Mouse (Mus musculus): Measurements from ENCODE around the gene Filip1.

Filip1 gene

DNA sequence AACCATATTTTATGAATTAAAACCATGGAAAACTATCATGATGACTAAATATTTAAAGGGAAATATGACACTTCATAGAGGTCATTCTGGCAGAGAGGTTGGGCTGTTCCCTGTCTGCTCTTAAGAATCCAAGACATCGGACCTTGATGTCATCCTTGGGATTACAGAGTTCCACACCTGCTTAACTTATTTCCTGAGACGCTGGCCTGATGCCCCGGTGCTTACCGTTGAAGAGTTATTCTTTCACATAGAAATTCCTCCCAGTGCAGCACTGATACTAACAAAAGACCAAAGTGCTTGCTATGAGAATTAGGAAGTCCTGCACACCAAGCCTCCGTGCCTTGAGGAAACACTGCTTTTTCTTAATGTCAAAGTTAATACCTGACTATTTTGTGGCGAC, 62.6 kb downstream of the Filip1 start:
- no peak for DNase-seq (ENCODE audit: low read depth, low spot score)

DNA sequence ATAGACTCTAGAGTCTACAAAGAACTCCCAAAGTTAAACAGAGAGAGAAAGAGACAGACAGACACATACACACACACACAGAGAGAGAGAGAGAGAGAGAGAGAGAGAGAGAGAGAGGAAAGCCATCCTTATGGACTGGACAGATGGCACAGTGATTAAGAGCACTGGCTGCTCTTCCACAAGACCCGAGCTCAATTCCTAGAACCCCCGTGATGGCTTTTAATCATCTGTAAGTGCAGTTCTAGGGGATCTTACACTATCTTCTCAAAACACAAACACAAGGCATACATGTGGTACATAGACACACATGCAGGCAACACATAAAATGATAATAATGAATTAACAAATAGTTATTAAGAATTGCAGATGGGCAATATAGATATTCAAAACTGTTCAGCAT, 64.3 kb downstream of the Filip1 start:
- no peak for DNase-seq (ENCODE audit: low read depth, low spot score)

- no peak for DNase-seq (ENCODE audit: low read depth, low spot score)
Observed at GRCm38 (mm10) chr9:79947973-79948372, 64.7 kb downstream of the Filip1 start.

DNA sequence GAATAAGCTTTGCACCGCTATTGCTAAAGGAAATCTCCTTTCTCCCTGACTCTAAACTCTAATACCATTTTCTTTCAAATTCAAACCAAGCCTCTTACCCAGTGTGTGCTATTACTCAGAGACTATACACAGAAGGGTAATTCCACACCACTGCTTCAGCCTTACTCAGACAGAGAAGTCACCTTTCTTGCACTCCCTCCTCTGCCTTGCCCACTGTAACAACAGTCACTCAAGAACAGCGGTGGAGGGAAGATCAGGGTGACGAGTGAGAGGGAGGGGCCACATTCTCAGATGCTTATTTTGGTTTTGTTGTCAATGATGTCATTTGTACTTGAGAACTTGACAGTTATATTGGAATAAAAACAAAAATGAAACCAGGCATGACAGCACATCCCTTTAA, 65.2 kb downstream of the Filip1 start:
- DNase-seq (ENCODE audit: low read depth, low spot score), result no peak

GRCm38 (mm10) chr9:79944872-79945271, 67.8 kb downstream of the Filip1 start:
- DNase-seq (ENCODE audit: low read depth, low spot score), result no peak

GRCm38 (mm10) chr9:79943986-79944385, 68.7 kb downstream of the Filip1 start:
- no peak for DNase-seq (ENCODE audit: low read depth, low spot score)

DNA sequence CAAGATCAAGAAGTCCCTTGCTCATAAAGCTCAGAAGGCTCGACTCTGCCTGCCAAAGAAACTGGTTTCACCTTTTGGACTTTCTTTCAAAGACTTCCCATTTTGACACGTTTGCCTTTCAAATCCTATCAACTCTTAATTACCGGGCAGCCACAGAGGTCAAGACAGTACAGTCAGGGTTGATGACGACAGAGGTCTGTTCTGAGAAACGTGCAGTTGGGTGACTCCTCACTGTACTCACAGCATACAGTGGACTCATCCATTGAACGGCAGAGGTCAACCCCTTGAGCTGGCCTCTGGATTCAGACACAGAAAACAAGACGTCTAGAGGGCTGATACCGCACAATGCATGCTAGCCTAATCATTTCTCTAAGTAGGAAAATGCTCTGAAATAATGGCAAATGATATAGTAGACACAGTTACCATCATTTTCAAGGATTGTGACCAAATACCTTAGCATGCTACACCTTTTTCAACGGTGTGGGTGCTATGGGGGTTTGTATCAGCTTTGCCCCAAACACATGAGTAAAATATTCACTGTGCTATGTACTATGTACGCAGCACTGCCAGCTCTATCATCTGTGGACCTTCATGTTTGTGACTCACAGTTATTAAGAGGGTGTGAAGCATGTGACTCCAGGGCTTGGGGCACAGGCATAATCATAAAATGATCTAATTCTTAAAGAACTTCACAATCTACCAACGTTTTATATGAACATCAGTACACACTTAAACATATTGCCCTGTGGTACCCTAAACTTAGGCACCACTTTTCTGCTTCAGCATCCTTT, 74.0 kb downstream of the Filip1 start:
- DNase-seq (ENCODE audit: low read depth, low spot score), result no peak

DNA sequence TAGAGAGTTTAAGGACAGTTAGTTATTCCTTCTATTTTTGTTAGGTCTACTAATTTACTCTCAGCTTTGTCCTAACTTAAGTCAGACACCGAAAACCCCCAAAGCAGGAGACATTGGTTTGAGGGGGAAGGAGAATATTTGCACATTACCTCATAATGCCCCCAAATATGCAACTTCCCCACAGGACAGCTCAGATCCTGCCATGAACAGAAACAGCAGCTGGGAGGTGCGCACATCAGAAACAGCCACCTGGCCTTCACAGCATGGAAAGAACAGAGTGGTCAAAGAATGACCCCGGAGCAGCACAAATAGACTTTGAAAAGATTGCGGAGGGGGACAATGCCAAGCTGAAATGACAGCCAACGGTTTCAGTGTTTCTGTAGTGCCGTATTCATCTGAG, 75.1 kb downstream of the Filip1 start:
- no peak for DNase-seq (ENCODE audit: low read depth, low spot score)

- DNase-seq (ENCODE audit: low read depth, low spot score), result no peak
Observed at GRCm38 (mm10) chr9:79932578-79932977, 80.1 kb downstream of the Filip1 start.

- no peak for DNase-seq (ENCODE audit: low read depth, low spot score)
Observed at GRCm38 (mm10) chr9:79928092-79928491, 84.6 kb downstream of the Filip1 start.

GRCm38 (mm10) chr9:79927156-79927870, 85.3 kb downstream of the Filip1 start:
- DNase-seq (ENCODE audit: low read depth, low spot score), result no peak

- no peak for DNase-seq (ENCODE audit: low read depth, low spot score)
Observed at GRCm38 (mm10) chr9:79926464-79927155, 86.0 kb downstream of the Filip1 start.

DNA sequence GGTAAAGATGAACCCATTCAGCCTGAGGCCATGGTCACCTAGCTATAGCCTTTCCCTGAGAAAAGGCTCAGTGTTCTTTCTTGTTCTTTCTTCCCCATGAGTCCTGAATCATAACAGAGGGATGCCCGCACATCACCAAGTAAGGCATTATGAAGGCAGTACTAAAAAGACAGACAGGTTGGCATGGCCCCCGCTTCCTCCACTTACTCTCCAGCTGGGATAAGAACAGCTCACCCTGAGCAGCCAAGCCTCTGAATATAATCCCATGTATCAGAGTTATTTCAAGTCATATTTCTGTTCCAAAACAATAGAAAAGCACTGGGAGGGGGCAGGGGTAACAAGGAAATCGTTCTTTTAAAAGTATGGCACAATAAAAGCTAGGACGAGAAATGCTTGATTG, 86.7 kb downstream of the Filip1 start:
- DNase-seq (ENCODE audit: low read depth, low spot score), result no peak

DNA sequence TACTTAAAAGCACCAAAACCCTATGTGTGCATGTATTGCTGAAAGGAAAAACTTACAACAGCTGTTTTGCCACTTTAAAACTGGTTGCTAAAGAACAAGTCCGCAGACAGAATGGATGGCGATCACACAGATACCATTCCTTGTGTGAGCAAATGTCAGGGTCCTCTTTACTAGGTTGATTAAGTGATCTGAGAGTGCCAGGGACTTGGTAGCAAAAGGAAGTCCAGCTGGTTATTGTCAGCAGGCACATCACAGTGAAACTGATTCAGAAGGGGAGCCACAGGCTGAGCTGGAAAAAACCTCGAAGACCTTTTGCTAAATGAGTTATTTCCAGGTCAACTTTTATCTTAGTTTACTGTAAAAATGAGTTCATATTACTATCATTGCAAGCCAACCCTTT, 89.4 kb downstream of the Filip1 start:
- DNase-seq (ENCODE audit: low read depth, low spot score), result no peak

DNA sequence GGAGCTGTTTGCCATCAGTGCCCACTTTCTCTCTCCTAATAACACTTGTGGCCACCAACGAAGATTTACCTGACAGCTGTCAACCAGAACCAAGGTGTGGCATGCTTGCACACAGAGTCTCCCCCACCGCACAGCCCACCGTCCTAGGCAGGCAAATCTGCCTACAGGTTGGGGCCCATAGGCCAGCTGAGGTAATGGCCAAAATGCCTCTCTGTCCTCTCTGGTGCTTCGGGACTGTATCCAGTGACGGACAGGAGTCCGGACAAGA, 90.2 kb downstream of the Filip1 start:
- no peak for DNase-seq (ENCODE audit: low read depth, low spot score)

- no peak for DNase-seq (ENCODE audit: low read depth, low spot score)
Observed at GRCm38 (mm10) chr9:79921701-79922492, 90.8 kb downstream of the Filip1 start.

GRCm38 (mm10) chr9:79920540-79920933, 92.1 kb downstream of the Filip1 start:
- DNase-seq (ENCODE audit: low read depth, low spot score), result no peak

DNA sequence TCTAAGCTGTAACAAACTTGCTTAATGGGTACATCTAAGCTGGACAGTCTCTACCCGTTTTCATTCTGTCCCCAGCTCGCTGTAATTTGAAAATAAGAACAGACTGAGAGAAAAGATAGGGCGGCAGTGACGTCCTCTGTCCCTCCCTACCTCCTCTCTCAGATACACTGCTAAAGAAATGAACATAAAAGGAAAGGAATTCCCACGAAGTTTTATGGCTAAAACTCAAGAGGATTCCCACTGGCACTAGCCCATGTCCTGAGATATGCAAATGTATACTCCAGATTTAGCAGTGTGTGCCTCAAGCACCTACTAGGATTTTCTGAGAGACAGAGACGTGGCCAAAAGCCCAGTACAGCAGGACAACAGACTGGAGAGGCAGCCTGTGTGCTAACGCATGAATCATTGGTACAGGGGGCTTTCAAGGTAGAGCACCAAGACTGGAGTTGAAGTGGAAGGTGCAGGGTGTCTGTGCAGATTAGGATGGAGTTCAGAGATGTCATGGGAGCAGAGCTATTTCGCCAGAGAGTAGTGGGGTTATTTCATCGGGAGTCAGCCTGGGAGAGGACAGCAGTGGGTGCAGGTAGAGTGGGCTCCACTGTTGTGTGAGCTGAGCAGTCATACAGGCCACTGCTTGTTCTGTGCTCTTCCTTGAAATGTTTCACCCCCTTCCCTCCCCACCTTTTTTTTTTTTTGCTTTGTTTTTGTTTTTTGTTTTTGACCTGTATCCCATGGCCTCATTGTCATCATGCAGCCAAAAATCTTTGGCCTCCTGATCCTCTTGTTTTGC, 92.7 kb downstream of the Filip1 start:
- no peak for DNase-seq (ENCODE audit: low read depth, low spot score)

- no peak for DNase-seq (ENCODE audit: low read depth, low spot score)
Observed at GRCm38 (mm10) chr9:79919303-79919721, 93.3 kb downstream of the Filip1 start.

- no peak for DNase-seq (ENCODE audit: low read depth, low spot score)
Observed at GRCm38 (mm10) chr9:79918325-79919117, 94.1 kb downstream of the Filip1 start.

All from mesoderm, embryonic 11.5 days (tissue).